Mouse (Mus musculus): ENCODE measurements at regions not wholly inside any gene's neighbourhood (a gene's known extent, or its start where the extent isn't known, plus 50 kb on each side); places are given as distances from the start of the nearest gene placed in this dataset.

DNA sequence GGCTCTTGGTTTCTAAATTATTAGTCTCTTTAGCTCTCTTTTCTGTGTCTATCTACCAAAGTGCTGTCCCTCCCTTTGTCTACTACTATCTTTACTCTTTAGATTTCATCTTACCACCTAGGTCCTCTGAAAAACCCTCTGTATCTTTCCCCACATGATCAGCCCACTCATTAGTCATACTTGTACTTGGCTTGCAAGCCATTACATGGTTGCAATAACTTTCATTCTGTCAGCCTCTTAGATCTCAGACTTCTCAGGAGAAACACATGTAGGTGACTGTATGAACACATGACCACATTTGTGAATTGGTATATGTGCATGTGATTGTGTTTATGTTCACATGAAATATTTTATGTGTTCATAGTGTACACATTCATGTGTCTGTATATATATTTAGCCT is 83.3 kb upstream of the Agbl1 start:
- H3K4me2 ChIP-seq, result no peak overlapping the region
- ATAC-seq (ENCODE audit: extremely low read depth, insufficient number of reproducible peaks, low FRiP score, low TSS enrichment), result no peak
- no peaks in the 10 kb centered on the region for H3K9me3 ChIP-seq
- no peak overlapping the region for H3K27ac ChIP-seq (replicated peaks)
- H3K9ac ChIP-seq, result no peak overlapping the region
- no peaks in the 10 kb centered on the region for H3K36me3 ChIP-seq
- no peaks in the 10 kb centered on the region for H3K4me1 ChIP-seq
- no peaks in the 10 kb centered on the region for H3K27me3 ChIP-seq (replicated peaks)
- H3K4me3 ChIP-seq, result no peak overlapping the region

DNA sequence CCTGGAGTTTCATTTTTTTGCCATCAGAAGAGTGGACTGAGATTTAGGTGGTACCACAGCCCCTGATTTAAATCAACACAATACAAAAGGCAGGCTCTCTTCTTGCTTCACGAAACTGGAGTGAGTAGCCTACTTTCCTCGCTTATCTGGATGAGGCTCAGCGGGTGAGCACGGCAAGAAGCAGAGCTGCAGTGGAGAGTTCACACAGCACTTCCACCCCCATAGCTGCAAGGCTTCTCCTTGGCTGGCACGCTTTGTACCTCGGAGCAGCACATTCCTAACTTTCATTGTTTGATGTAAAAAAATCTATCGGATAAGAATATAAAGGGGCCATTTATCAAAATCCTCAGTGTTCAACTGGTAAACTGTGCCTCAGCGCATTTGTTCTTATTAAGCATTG is 72.8 kb upstream of the Agbl1 start:
- no peak for ATAC-seq (ENCODE audit: extremely low read depth, insufficient number of reproducible peaks, low FRiP score, low TSS enrichment)
- no peak overlapping the region for H3K9ac ChIP-seq
- no peaks in the 10 kb centered on the region for H3K4me1 ChIP-seq
- H3K27me3 ChIP-seq (replicated peaks), result no peaks in the 10 kb centered on the region
- H3K27ac ChIP-seq (replicated peaks), result no peak overlapping the region
- H3K4me2 ChIP-seq, result no peak overlapping the region
- H3K36me3 ChIP-seq, result no peaks in the 10 kb centered on the region
- no peak overlapping the region for H3K4me3 ChIP-seq
- WGBS, result 22% methylated on average over 8 of the region's 8 CpGs
- H3K9me3 ChIP-seq, result no peaks in the 10 kb centered on the region

DNA sequence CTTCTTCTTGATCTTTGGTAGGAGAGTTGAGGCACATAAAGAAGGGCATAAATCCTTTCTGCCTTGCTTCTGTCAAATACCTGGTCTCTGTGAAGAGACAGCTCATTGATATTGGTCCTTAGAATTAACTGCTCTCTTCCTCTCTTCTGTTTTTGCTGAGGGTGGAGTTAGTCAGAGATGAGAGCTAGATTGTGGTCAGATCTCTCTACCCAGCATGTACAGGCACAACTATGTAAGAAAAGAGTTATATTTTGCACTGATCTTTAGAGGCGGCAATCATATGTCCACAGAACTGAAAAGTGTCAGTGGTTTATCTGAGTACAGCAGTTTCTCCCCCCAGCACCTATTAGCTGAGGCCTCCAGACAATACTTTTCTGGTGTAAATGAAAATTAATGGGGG is 65.5 kb upstream of the Agbl1 start:
- no peaks in the 10 kb centered on the region for H3K9me3 ChIP-seq
- ATAC-seq (ENCODE audit: extremely low read depth, insufficient number of reproducible peaks, low FRiP score, low TSS enrichment), result no peak
- H3K27me3 ChIP-seq (replicated peaks), result no peaks in the 10 kb centered on the region
- H3K36me3 ChIP-seq, result no peaks in the 10 kb centered on the region
- no peak overlapping the region for H3K9ac ChIP-seq
- 78% methylated on average over 1 of the region's 1 CpGs for WGBS
- H3K27ac ChIP-seq (replicated peaks), result no peak overlapping the region
- no peak overlapping the region for H3K4me3 ChIP-seq
- no peak overlapping the region for H3K4me2 ChIP-seq
- no peaks in the 10 kb centered on the region for H3K4me1 ChIP-seq

- ATAC-seq (ENCODE audit: extremely low read depth, insufficient number of reproducible peaks, low FRiP score, low TSS enrichment), result no peak
- no peaks in the 10 kb centered on the region for H3K36me3 ChIP-seq
- no peak overlapping the region for H3K4me3 ChIP-seq
- no peak overlapping the region for H3K9ac ChIP-seq
- H3K27ac ChIP-seq (replicated peaks), result no peak overlapping the region
- H3K27me3 ChIP-seq (replicated peaks), result no peaks in the 10 kb centered on the region
- no peaks in the 10 kb centered on the region for H3K9me3 ChIP-seq
- WGBS, result 75% methylated on average over 5 of the region's 5 CpGs
- H3K4me1 ChIP-seq, result no peaks in the 10 kb centered on the region
- no peak overlapping the region for H3K4me2 ChIP-seq
Observed at GRCm38 (mm10) chr7:76164735-76165630, 64.7 kb upstream of the Agbl1 start.

- Histone ChIP-seq H3K4me2 (no peak overlapping the region), H3K9ac (no peak overlapping the region), H3K36me3 (no peaks in the 10 kb centered on the region), H3K4me3 (no peak overlapping the region), H3K27ac (replicated peaks) (no peak overlapping the region), H3K4me1 (no peaks in the 10 kb centered on the region), H3K9me3 (no peaks in the 10 kb centered on the region), H3K27me3 (replicated peaks) (no peaks in the 10 kb centered on the region)
- ATAC-seq (ENCODE audit: extremely low read depth, insufficient number of reproducible peaks, low FRiP score, low TSS enrichment), result no peak
- 78% methylated on average over 2 of the region's 2 CpGs for WGBS
Observed at GRCm38 (mm10) chr7:76170481-76170880, 59.2 kb upstream of the Agbl1 start.

DNA sequence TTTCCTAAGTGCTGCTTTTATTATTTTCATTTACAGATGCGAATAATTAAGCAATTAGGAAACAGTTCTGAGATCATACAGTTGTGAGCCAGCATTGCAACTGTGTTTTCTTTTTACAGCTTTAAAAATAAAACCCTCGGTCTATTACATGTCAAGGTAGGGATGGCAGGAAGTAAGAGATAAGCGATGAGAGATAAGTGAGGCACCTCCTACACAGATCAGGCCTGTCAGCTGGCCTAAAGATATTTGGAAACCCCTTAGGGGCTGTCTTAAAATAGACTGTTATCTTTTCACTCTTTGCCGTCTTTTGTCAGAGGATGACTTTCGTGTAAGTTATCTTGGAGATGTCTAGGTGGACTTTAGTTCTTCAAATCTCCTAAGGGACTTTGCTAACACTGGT is 53.5 kb upstream of the Agbl1 start:
- no peak for ATAC-seq (ENCODE audit: extremely low read depth, insufficient number of reproducible peaks, low FRiP score, low TSS enrichment)
- peaks cover 4% of the 10 kb centered on the region for H3K4me1 ChIP-seq
- H3K27ac ChIP-seq (replicated peaks), result no peak overlapping the region
- H3K36me3 ChIP-seq, result no peaks in the 10 kb centered on the region
- H3K9ac ChIP-seq, result no peak overlapping the region
- H3K4me3 ChIP-seq, result no peak overlapping the region
- H3K27me3 ChIP-seq (replicated peaks), result no peaks in the 10 kb centered on the region
- no peak overlapping the region for H3K4me2 ChIP-seq
- no peaks in the 10 kb centered on the region for H3K9me3 ChIP-seq
- WGBS, result 19% methylated on average over 5 of the region's 5 CpGs

GRCm38 (mm10) chr7:76177420-76177819 is 52.3 kb upstream of the Agbl1 start:
- H3K9me3 ChIP-seq, result no peaks in the 10 kb centered on the region
- no peaks in the 10 kb centered on the region for H3K36me3 ChIP-seq
- ATAC-seq (ENCODE audit: extremely low read depth, insufficient number of reproducible peaks, low FRiP score, low TSS enrichment), result no peak
- no peak overlapping the region for H3K4me3 ChIP-seq
- H3K4me1 ChIP-seq, result peaks cover 4% of the 10 kb centered on the region
- H3K27me3 ChIP-seq (replicated peaks), result no peaks in the 10 kb centered on the region
- H3K9ac ChIP-seq, result no peak overlapping the region
- no peak overlapping the region for H3K27ac ChIP-seq (replicated peaks)
- no peak overlapping the region for H3K4me2 ChIP-seq
- 59% methylated on average over 2 of the region's 2 CpGs for WGBS

All from heart, embryonic 13.5 days (tissue).